Mouse (Mus musculus) T-cell, adult 2 months (primary cell): ENCODE results near the gene Nudt10.
"Not testable (repeated sequence)": the region's sequence is repeated elsewhere in the genome, so short reads cannot be mapped to it uniquely, and the experiment has no call there.

Experiments
- DNase-seq: peaks from one replicate; pipeline ENCODE4 v3.0.0; 2022; ENCODE audit warnings: low spot score

The Nudt10 gene

DNA sequence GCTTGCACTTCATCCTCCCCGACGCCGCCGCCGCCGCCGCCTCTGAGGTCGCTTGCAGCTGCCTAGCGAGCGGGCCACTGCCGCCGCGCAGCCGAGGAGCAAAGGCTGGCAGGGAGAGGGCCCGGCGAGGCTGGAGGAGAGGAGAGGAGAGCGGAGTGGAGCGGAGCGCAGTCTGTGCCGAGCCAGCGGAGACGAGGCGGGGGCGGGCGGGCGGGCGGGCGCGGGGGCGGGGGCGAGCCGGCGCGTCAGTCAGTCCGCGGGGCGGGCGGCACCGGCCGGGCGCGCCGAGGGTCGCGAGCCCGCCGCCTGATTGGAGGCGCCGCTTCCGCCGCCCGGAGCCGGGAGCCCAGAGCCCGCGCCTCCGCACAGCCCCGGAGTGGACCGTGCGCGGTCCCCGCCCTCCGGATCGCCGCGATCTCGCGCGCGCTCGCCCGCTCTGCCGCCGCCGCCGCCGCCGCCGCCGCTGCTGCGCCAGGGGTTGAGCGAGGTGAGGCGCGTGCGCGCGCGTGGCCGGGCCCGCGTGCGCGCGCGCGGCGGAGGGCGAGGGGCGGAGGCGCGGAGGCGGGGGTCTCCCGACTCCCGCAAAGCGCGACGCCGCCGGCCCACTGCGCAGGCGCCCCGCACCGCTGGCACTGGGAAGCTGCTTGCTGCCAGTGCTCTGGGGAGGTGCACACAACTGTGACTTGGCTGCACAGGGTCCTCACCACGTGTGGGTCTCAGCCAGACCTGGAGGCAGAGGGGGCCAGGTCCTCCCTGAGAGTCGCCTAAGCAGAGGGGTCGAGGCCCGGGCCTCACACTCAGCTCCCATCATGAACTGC, at the start of gene Nudt10:
Gene Nudt10 (minus strand): TSS at position 193 of the 818 bp plus-strand sequence.
- not testable (repeated sequence) for DNase-seq

DNA sequence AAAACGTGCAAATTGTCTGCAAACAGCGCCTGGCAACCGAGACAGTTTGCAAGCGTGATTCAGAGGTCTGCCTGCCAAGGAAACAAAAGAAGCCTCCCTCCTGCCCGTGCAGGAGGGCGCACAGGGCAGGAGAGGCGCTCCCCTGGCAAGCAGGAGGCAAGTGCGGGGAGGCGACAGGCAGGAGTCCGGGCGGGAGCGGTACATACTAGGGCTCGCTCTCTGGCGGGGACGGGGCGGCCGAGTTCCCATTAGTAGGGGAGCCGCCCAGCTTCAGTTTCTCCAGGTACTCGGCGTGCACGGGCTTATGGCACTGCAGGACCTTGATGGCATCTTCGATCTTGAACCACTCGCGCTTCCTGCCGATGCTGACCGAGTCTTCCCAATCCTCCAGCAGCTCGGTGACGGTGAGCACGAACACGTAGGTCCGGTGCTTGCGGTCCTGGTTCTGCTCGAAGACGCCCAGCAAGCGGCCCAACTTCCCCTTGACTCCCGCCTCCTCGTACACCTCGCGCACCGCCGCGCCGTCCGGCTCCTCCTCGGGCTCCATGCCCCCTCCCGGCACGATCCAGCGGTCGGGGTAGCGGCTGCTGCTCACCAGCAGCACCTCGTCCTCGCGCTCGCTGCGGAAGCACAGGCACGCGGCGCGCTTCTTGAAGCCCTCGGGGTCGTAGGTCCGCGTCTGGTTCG, 536 bp downstream of the Nudt10 start:
- not testable (repeated sequence) for DNase-seq

GRCm38 (mm10) chrX:6171718-6172117, 1.1 kb downstream of the Nudt10 start:
- no peak for DNase-seq
